Mouse (Mus musculus): ENCODE measurements at regions not wholly inside any gene's neighbourhood (a gene's known extent, or its start where the extent isn't known, plus 50 kb on each side); places are given as distances from the start of the nearest gene placed in this dataset.

DNA sequence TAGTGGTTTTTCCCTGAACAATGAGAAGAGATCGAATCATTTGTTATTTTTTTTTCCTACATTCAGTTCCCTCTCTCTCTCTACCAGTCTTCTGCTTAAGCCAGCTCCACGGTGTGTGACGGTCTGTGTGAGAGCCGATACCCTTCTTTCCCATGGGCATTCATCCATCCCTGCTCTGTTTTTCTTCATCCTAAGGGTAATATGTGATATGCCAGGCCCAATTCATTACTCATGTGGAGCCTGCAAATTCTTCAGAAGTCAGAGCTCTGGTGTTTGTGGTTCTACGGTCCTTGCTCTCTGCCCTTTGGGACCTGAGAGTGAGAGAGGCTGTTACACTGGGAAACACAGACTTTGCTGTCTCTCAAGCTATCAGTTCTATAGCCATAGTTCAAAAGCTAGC is 229.6 kb upstream of the Col8a1 start:
- TF ChIP-seq TAL1 (conservative IDR thresholded peaks at IDR 0.05; ENCODE audit: low read depth, low read length) (no peak), CTCF (IDR thresholded peaks at IDR 0.05; ENCODE audit: low read depth, low read length) (no peak)

All from G1E (cell line).